8 mouse cellular contexts compared by ENCODE assay signal in the genomic region with DNA sequence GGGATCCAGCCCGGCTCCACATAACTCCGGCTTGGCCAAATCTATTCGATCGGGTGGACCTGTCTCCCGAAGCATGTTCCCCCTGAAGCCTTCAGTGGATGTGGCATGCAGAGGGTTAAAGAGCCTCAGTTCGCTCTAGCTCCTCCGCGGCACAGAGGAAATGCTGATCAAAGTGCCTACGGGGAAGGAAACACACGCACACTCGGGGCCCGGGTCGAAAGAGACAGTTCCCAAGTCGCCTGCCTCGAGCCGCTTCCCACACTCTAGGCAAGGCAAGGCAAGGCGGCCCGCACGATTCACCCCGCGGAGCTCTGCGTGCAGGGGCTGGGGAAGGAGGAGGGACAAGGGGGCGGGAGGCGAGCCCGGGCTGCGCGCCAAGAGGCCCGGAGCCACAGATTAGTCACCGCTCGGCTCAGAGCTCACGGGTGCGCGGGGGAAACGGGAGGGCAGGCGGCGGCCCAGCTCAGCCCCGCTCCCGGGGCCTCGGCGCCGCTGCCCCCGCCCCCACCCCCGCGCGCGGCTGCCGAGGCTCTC.
DNase-seq lines count a peak whose midpoint lies in the region; ATAC-seq and TF ChIP-seq lines count a peak whose summit lies in the region.

No protein-coding gene starts in this region.

- no peaks in the 10 kb centered on the region for H3K36me3 ChIP-seq in spleen, adult 2 months (ENCODE audit: control insufficient read depth, insufficient read depth, low read length)
- H3K36me3 ChIP-seq in embryonic facial prominence, embryonic 12.5 days, result no peaks in the 10 kb centered on the region
- no peaks in the 10 kb centered on the region for H3K36me3 ChIP-seq in heart, embryonic 11.5 days (ENCODE audit: control insufficient read depth, insufficient read depth, low read length)
- no peaks in the 10 kb centered on the region for H3K36me3 ChIP-seq in liver, embryonic 11.5 days (ENCODE audit: control insufficient read depth, insufficient read depth, low read length)
- no peaks in the 10 kb centered on the region for H3K36me3 ChIP-seq in myocyte (ENCODE audit: control insufficient read depth, insufficient read depth)
- H3K36me3 ChIP-seq in stomach, embryonic 16.5 days (ENCODE audit: control insufficient read depth, insufficient read depth, low read length), result no peaks in the 10 kb centered on the region

- TF ChIP-seq CTCF in spleen, adult 2 months (IDR thresholded peaks at IDR 0.05; ENCODE audit: extremely low read depth, insufficient read depth, insufficient read length, insufficient replicate concordance), result no peak

- peaks cover 19% of the 10 kb centered on the region; the same call in 1 of the 2 replicates for H3K4me1 ChIP-seq in spleen, adult 2 months (ENCODE audit: control insufficient read depth, insufficient read depth, insufficient read length)
- H3K4me1 ChIP-seq in embryonic facial prominence, embryonic 12.5 days, result peaks cover 20% of the 10 kb centered on the region
- peaks cover 20% of the 10 kb centered on the region for H3K4me1 ChIP-seq in heart, embryonic 11.5 days (ENCODE audit: control insufficient read depth, insufficient read depth, low read length)
- peaks cover 11% of the 10 kb centered on the region for H3K4me1 ChIP-seq in liver, embryonic 11.5 days (replicated peaks; ENCODE audit: control insufficient read depth, insufficient read depth, low read length)
- peaks cover 18% of the 10 kb centered on the region for H3K4me1 ChIP-seq in stomach, embryonic 16.5 days (ENCODE audit: control insufficient read depth, insufficient read depth, low read length)

- WGBS in spleen, adult 2 months, result 4% methylated on average over 46 of the region's 47 CpGs
- 2% methylated on average over 26 of the region's 47 CpGs for WGBS in embryonic facial prominence, embryonic 12.5 days
- under 1% methylated on average over 32 of the region's 47 CpGs for WGBS in heart, embryonic 11.5 days (ENCODE audit: insufficient replicate concordance)
- 3% methylated on average over 24 of the region's 47 CpGs for WGBS in liver, embryonic 11.5 days
- 2% methylated on average over 29 of the region's 47 CpGs for WGBS in stomach, embryonic 16.5 days

- peak in 1 of 2 experiments; percentile 26 for DNase-seq in spleen, adult 2 months (ENCODE audit: low read depth in 1 of 2, low spot score in 2 of 2)
- no peak for DNase-seq in spleen, adult 12 weeks (ENCODE audit: low spot score)
- DNase-seq in kidney, adult 9 months, result peak; percentile 81
- DNase-seq in liver, embryonic 11.5 days (ENCODE audit: low spot score), result peak; percentile 65

- no peaks in the 10 kb centered on the region; the same call in 1 of the 2 replicates for H3K27me3 ChIP-seq in spleen, adult 2 months (ENCODE audit: control insufficient read depth, insufficient read depth, low read length)
- peaks cover 73% of the 10 kb centered on the region for H3K27me3 ChIP-seq in embryonic facial prominence, embryonic 12.5 days
- H3K27me3 ChIP-seq in heart, embryonic 11.5 days (ENCODE audit: control insufficient read depth, insufficient read depth, low read length), result peaks cover 54% of the 10 kb centered on the region
- H3K27me3 ChIP-seq in liver, embryonic 11.5 days (replicated peaks; ENCODE audit: control insufficient read depth, insufficient read depth, low read length), result peaks cover 81% of the 10 kb centered on the region
- H3K27me3 ChIP-seq in myocyte (ENCODE audit: control insufficient read depth, insufficient read depth, insufficient read length), result no peaks in the 10 kb centered on the region
- H3K27me3 ChIP-seq in stomach, embryonic 16.5 days (ENCODE audit: control insufficient read depth, insufficient read depth, low read length), result peaks cover 36% of the 10 kb centered on the region

- H3K4me3 ChIP-seq in spleen, adult 2 months (ENCODE audit: extremely low read depth, insufficient read depth, insufficient read length), result peak overlapping the region; percentile 59
- peak overlapping the region; percentile 46 for H3K4me3 ChIP-seq in embryonic facial prominence, embryonic 12.5 days
- H3K4me3 ChIP-seq in heart, embryonic 11.5 days (ENCODE audit: low read depth, low read length), result peak overlapping the region; percentile 53
- peak overlapping the region; percentile 54 for H3K4me3 ChIP-seq in liver, embryonic 11.5 days (ENCODE audit: low read depth, low read length)
- H3K4me3 ChIP-seq in myocyte, result peak overlapping the region; percentile 13
- H3K4me3 ChIP-seq in stomach, embryonic 16.5 days (replicated peaks; ENCODE audit: low read length), result peak overlapping the region; percentile 55

- TF ChIP-seq POLR2A in spleen, adult 2 months (IDR thresholded peaks at IDR 0.05; ENCODE audit: low read depth, low read length), result no peak
- TF ChIP-seq POLR2A in myocyte (IDR thresholded peaks at IDR 0.05; ENCODE audit: insufficient read length, low read depth), result peak; percentile 35

- peak overlapping the region; percentile 65 for H3K27ac ChIP-seq in spleen, adult 2 months (ENCODE audit: insufficient read depth, low read length)
- peak overlapping the region; percentile 81 for H3K27ac ChIP-seq in embryonic facial prominence, embryonic 12.5 days
- H3K27ac ChIP-seq in heart, embryonic 11.5 days (ENCODE audit: low read depth, low read length), result peak overlapping the region; percentile 83
- peak overlapping the region; percentile 68 for H3K27ac ChIP-seq in liver, embryonic 11.5 days (ENCODE audit: low read depth, low read length)
- H3K27ac ChIP-seq in stomach, embryonic 16.5 days (ENCODE audit: low read length), result peak overlapping the region; percentile 94

- peak; percentile 75 for ATAC-seq in embryonic facial prominence, embryonic 12.5 days (ENCODE audit: insufficient number of reproducible peaks, insufficient read depth, low FRiP score, low TSS enrichment)
- ATAC-seq in heart, embryonic 11.5 days (replicated peaks; ENCODE audit: insufficient number of reproducible peaks, low FRiP score, low TSS enrichment), result peak; percentile 58; the same call in 1 of the 2 replicates
- ATAC-seq in liver, embryonic 11.5 days (replicated peaks; ENCODE audit: low FRiP score), result peak; percentile 29; the same call in 1 of the 2 replicates
- ATAC-seq in stomach, embryonic 16.5 days (ENCODE audit: insufficient read depth, low FRiP score), result peak; percentile 75

- H3K9ac ChIP-seq in embryonic facial prominence, embryonic 12.5 days, result peak overlapping the region; percentile 64; the same call in 1 of the 2 replicates
- H3K9ac ChIP-seq in heart, embryonic 11.5 days (ENCODE audit: low read depth, low read length), result peak overlapping the region; percentile 73; the same call in 1 of the 2 replicates
- H3K9ac ChIP-seq in liver, embryonic 11.5 days (ENCODE audit: low read depth, low read length), result peak overlapping the region; percentile 64
- peak overlapping the region; percentile 78 for H3K9ac ChIP-seq in stomach, embryonic 16.5 days (ENCODE audit: low read length)

- no peaks in the 10 kb centered on the region for H3K79me2 ChIP-seq in myocyte (ENCODE audit: control insufficient read depth, insufficient read depth)

- no peaks in the 10 kb centered on the region for H3K9me3 ChIP-seq in embryonic facial prominence, embryonic 12.5 days
- H3K9me3 ChIP-seq in heart, embryonic 11.5 days (replicated peaks; ENCODE audit: control insufficient read depth, low read length), result no peaks in the 10 kb centered on the region
- no peaks in the 10 kb centered on the region for H3K9me3 ChIP-seq in liver, embryonic 11.5 days (ENCODE audit: control insufficient read depth, low read length)
- H3K9me3 ChIP-seq in stomach, embryonic 16.5 days (replicated peaks; ENCODE audit: control insufficient read depth, low read length), result no peaks in the 10 kb centered on the region

- peak overlapping the region; percentile 29 for H3ac ChIP-seq in myocyte (ENCODE audit: control insufficient read depth, insufficient read length)

- peak overlapping the region; percentile 84 for H3K4me2 ChIP-seq in embryonic facial prominence, embryonic 12.5 days (replicated peaks)
- H3K4me2 ChIP-seq in heart, embryonic 11.5 days, result peak overlapping the region; percentile 84
- peak overlapping the region; percentile 87 for H3K4me2 ChIP-seq in liver, embryonic 11.5 days
- H3K4me2 ChIP-seq in myocyte (ENCODE audit: low read depth), result peak overlapping the region; percentile 78
- peak overlapping the region; percentile 83 for H3K4me2 ChIP-seq in stomach, embryonic 16.5 days (ENCODE audit: low read depth, low read length)

TF ChIP-seq in myocyte, 11 proteins besides CTCF, POLR2A, EP300 and RAD21:
- TF ChIP-seq MYOD1 (IDR thresholded peaks at IDR 0.05; ENCODE audit: control insufficient read depth in 1 of 3, insufficient read length in 2 of 3, low read depth in 2 of 3) (peak in 1 of 3 experiments; percentile 4), TCF3 (IDR thresholded peaks at IDR 0.05; ENCODE audit: insufficient read length, low read depth) (no peak)
